Mouse (Mus musculus): ENCODE data around the gene Ndufa7. TPM values are rescaled to one million over a fixed set of nuclear protein-coding genes. Genes with fewer than 3 reads are reported as not detected.
"Not testable (repeated sequence)": the region's sequence is repeated elsewhere in the genome, so short reads cannot be mapped to it uniquely, and the experiment has no call there.

The Ndufa7 gene
- total and polyA plus RNA-seq, 2 experiments from 2014 or later: 258 to 529 TPM

DNA sequence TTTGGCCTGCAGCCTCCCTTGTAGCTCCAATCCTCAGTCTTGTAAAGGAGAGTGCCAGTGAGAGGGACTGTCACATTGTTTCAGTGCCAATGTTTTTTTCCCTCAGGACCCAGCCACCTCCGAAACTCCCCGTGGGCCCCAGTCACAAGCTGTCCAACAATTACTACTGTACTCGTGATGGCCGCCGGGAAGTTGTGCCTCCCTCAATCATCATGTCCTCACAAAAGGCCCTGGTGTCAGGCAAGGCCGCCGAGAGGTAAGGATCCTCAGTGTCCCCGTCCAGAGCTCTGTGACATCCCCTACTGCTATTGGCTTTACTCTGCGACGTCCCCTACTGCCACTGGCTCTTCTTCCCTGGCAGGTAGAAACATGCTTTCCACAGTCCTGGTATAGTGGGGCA lies 5.2 kb downstream of the Ndufa7 start:
- Histone ChIP-seq H3K9me3 (ENCODE audit: low read length) (no peaks in the 10 kb centered on the region), H3K36me3 (ENCODE audit: insufficient read depth) (peaks cover 44% of the 10 kb centered on the region), H3K27me3 (ENCODE audit: insufficient read depth, low read length) (no peaks in the 10 kb centered on the region), H3K4me2 (ENCODE audit: low read depth) (no peak overlapping the region), H3K4me3 (ENCODE audit: low read depth, low read length) (no peak overlapping the region), H3K9ac (no peak overlapping the region), H3K27ac (ENCODE audit: low read depth, low read length) (no peak overlapping the region), H3K4me1 (ENCODE audit: insufficient read depth) (peaks cover 3% of the 10 kb centered on the region; the same call in 1 of the 2 replicates)
- no peak for DNase-seq
- ATAC-seq: no peak
- TF ChIP-seq CTCF (IDR thresholded peaks at IDR 0.05; ENCODE audit: low read depth): no peak
- 82% methylated on average over 10 of the region's 10 CpGs for WGBS

DNA sequence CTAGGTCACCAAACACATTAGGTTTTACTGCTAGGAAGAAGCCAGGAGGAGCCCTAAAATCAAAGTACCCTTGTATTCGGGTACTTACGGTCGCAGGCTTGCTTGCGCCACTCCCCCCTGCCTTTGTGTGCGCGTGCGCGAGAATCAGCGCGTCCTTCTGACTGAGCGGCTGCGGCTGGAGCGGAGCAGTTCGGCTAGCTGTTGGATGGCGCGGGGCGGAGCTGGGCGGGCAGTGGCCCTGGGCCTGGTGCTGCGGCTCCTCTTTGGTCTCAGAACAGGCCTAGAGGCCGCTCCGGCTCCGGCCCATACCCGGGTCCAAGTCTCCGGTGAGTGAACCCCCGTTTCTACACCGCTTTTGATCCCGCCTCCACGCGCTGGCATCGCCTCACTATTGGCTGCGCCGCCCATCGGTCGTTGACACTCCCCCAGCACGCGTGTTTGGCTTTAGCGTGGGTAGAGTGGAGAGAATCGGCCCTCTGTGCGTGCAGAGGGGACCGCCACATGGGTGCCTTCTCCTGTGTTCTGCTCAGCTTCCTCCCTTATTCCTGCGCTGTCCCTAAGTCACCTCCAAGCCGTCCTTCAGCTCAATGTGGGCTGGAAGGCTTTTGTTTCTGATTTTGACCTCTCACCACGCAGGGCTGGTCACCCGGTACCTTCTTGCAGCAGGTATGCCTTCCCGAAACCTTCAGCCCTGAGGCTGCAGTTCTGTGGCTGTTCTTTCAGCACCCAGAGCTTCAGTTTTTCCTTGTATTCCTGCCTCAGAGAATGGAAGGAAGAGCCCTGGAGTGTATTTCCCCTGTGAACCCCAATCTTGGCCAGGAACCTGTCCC lies 18.8 kb downstream of the Ndufa7 start, which contains the start of gene Cd320:
Gene Cd320 (plus strand): TSS at position 126 of the 830 bp plus-strand sequence.
- peak; percentile 55 for TF ChIP-seq CTCF (IDR thresholded peaks at IDR 0.05; ENCODE audit: low read depth)
- Histone ChIP-seq H3K4me1 (ENCODE audit: insufficient read depth) (peaks cover 10% of the 10 kb centered on the region), H3K9me3 (ENCODE audit: low read length) (no peaks in the 10 kb centered on the region), H3K4me2 (ENCODE audit: low read depth) (peak within 1 kb of the TSS; percentile 87), H3K9ac (peak within 1 kb of the TSS; percentile 70), H3K27ac (ENCODE audit: low read depth, low read length) (peak within 1 kb of the TSS; percentile 80), H3K27me3 (ENCODE audit: insufficient read depth, low read length) (no peaks in the 10 kb centered on the region), H3K4me3 (ENCODE audit: low read depth, low read length) (peak within 1 kb of the TSS; percentile 74), H3K36me3 (ENCODE audit: insufficient read depth) (peaks cover 17% of the 10 kb centered on the region)
- DNase-seq (peak; percentile 96), ATAC-seq (peak; percentile 97)
- WGBS: under 1% methylated on average over 45 of the region's 45 CpGs

GRCm38 (mm10) chr17:33844196-33844595 lies 19.8 kb downstream of the Ndufa7 start:
- 57% methylated on average over 1 of the region's 1 CpGs for WGBS
- Histone ChIP-seq H3K27ac (ENCODE audit: low read depth, low read length) (no peak overlapping the region), H3K9me3 (ENCODE audit: low read length) (no peaks in the 10 kb centered on the region), H3K9ac (peak overlapping the region; percentile 70), H3K27me3 (ENCODE audit: insufficient read depth, low read length) (no peaks in the 10 kb centered on the region), H3K36me3 (ENCODE audit: insufficient read depth) (peaks cover 20% of the 10 kb centered on the region), H3K4me1 (ENCODE audit: insufficient read depth) (peaks cover 10% of the 10 kb centered on the region), H3K4me2 (ENCODE audit: low read depth) (peak overlapping the region; percentile 87), H3K4me3 (ENCODE audit: low read depth, low read length) (no peak overlapping the region)
- ATAC-seq: no peak
- DNase-seq: no peak
- TF ChIP-seq CTCF (IDR thresholded peaks at IDR 0.05; ENCODE audit: low read depth): no peak

DNA sequence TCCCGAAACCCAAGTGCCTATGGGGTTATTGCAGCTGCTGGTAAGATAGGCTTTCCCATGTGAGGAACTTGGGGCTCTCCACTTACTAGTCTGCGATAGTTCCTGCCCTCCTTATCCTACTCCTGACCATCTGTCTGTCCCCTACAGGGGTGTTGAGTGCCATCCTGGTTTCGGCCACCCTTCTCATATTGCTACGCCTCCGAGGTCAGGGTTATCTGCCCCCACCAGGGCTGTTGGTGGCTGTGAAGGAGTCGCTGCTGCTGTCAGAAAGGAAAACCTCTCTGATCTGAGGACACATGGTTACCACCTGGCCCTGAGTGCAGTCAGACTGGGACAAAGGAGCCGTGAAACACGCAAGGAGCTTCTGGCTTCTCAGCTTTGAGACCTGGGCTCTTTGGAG lies 23.8 kb downstream of the Ndufa7 start:
- peaks cover 10% of the 10 kb centered on the region for H3K4me1 ChIP-seq (ENCODE audit: insufficient read depth)
- no peak overlapping the region for H3K4me3 ChIP-seq (ENCODE audit: low read depth, low read length)
- no peak overlapping the region for H3K4me2 ChIP-seq (ENCODE audit: low read depth)
- no peaks in the 10 kb centered on the region for H3K9me3 ChIP-seq (ENCODE audit: low read length)
- peaks cover 25% of the 10 kb centered on the region for H3K36me3 ChIP-seq (ENCODE audit: insufficient read depth)
- 95% methylated on average over 8 of the region's 8 CpGs for WGBS
- no peaks in the 10 kb centered on the region for H3K27me3 ChIP-seq (ENCODE audit: insufficient read depth, low read length)
- DNase-seq (no peak), ATAC-seq (no peak)
- H3K27ac ChIP-seq (ENCODE audit: low read depth, low read length): no peak overlapping the region
- no peak for TF ChIP-seq CTCF (IDR thresholded peaks at IDR 0.05; ENCODE audit: low read depth)
- H3K9ac ChIP-seq: no peak overlapping the region

DNA sequence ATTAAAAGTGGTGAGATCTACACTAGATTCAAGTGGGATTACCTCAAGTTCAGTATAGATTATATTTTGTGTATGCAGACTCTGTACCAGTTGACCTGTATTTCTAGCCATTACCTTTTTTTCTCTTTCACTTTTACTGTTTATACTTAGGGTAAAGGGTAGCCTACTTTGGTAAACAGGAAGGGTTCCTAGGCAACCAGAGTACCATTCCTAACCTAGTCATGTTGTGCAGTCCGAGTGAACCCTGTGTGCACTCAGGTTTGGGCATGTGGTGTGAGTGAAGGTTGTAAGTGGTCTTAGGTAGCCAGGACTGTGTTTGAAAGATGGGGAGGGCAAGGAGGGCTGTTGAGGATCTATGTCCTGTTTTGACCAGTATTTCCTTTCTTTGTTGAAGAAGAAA lies 27.0 kb downstream of the Ndufa7 start:
- no peaks in the 10 kb centered on the region for H3K4me1 ChIP-seq (ENCODE audit: insufficient read depth)
- DNase-seq: no peak
- 74% methylated on average over 1 of the region's 1 CpGs for WGBS
- no peaks in the 10 kb centered on the region for H3K9me3 ChIP-seq (ENCODE audit: low read length)
- no peak for TF ChIP-seq CTCF (IDR thresholded peaks at IDR 0.05; ENCODE audit: low read depth)
- no peak overlapping the region for H3K4me3 ChIP-seq (ENCODE audit: low read depth, low read length)
- peaks cover 25% of the 10 kb centered on the region for H3K36me3 ChIP-seq (ENCODE audit: insufficient read depth)
- H3K27me3 ChIP-seq (ENCODE audit: insufficient read depth, low read length): no peaks in the 10 kb centered on the region
- no peak overlapping the region for H3K4me2 ChIP-seq (ENCODE audit: low read depth)
- no peak for ATAC-seq
- no peak overlapping the region for H3K27ac ChIP-seq (ENCODE audit: low read depth, low read length)
- H3K9ac ChIP-seq: no peak overlapping the region

DNA sequence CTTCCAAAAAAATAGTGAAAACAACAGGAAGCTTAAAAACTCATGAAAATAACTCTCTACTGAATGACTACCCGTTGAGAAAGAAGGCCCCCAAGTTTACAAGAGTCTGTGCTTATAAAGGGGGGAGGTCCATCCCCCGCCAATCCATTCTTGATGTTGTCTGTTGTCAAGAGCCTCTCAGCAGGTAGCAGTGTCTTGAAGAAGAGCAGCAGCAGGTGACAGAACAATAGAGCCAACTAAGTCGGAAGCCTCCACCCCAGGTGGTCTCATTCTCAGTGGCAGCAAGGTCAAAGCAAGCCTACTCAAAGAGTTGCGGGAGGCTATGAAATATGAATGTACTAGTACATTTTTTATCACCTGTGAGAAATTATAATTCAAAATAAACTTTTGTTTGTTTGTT lies 33.4 kb downstream of the Ndufa7 start:
- no peaks in the 10 kb centered on the region for H3K9me3 ChIP-seq (ENCODE audit: low read length)
- TF ChIP-seq CTCF (IDR thresholded peaks at IDR 0.05; ENCODE audit: low read depth): no peak
- H3K4me3 ChIP-seq (ENCODE audit: low read depth, low read length): no peak overlapping the region
- no peaks in the 10 kb centered on the region for H3K36me3 ChIP-seq (ENCODE audit: insufficient read depth)
- H3K4me2 ChIP-seq (ENCODE audit: low read depth): no peak overlapping the region
- H3K27me3 ChIP-seq (ENCODE audit: insufficient read depth, low read length): no peaks in the 10 kb centered on the region
- WGBS: 63% methylated on average over 4 of the region's 4 CpGs
- no peaks in the 10 kb centered on the region for H3K4me1 ChIP-seq (ENCODE audit: insufficient read depth)
- ATAC-seq (no peak), DNase-seq (no peak)
- no peak overlapping the region for H3K27ac ChIP-seq (ENCODE audit: low read depth, low read length)
- H3K9ac ChIP-seq: no peak overlapping the region

GRCm38 (mm10) chr17:33865330-33866030 lies 41.1 kb downstream of the Ndufa7 start:
- Histone ChIP-seq H3K27ac (ENCODE audit: low read depth, low read length) (no peak overlapping the region), H3K4me3 (ENCODE audit: low read depth, low read length) (no peak overlapping the region), H3K9me3 (ENCODE audit: low read length) (no peaks in the 10 kb centered on the region), H3K36me3 (ENCODE audit: insufficient read depth) (no peaks in the 10 kb centered on the region), H3K4me1 (ENCODE audit: insufficient read depth) (no peaks in the 10 kb centered on the region), H3K27me3 (ENCODE audit: insufficient read depth, low read length) (no peaks in the 10 kb centered on the region), H3K4me2 (ENCODE audit: low read depth) (no peak overlapping the region), H3K9ac (no peak overlapping the region)
- no peak for ATAC-seq
- WGBS: 43% methylated on average over 9 of the region's 9 CpGs
- DNase-seq: peak; percentile 2
- peak; percentile 44 for TF ChIP-seq CTCF (IDR thresholded peaks at IDR 0.05; ENCODE audit: low read depth)

- not testable (repeated sequence) for H3K4me2 ChIP-seq (ENCODE audit: low read depth); H3K4me3 ChIP-seq (ENCODE audit: low read depth, low read length); DNase-seq; H3K27ac ChIP-seq (ENCODE audit: low read depth, low read length); H3K36me3 ChIP-seq (ENCODE audit: insufficient read depth); H3K9me3 ChIP-seq (ENCODE audit: low read length); ATAC-seq; H3K9ac ChIP-seq; H3K27me3 ChIP-seq (ENCODE audit: insufficient read depth, low read length); H3K4me1 ChIP-seq (ENCODE audit: insufficient read depth)
- 93% methylated on average over 4 of the region's 12 CpGs for WGBS
Measured at GRCm38 (mm10) chr17:33873537-33873936, 49.2 kb downstream of the Ndufa7 start, which contains the start of gene Gm7029. Gene Gm7029 (plus strand): TSS chr17:33873837.
